Mouse (Mus musculus) CD4-positive, CD25-positive, alpha-beta regulatory T cell, adult 9 weeks (primary cell): Measurements from ENCODE around the gene Cyp20a1. TPM values are rescaled to one million over a fixed set of nuclear protein-coding genes. Genes with fewer than 3 reads are reported as not detected.

Experiments
- polyA plus RNA-seq: library from polyadenylated mRNA; unstranded; fragments of 100-300 nt; shearing (Covaris generic); gene quantifications from one replicate; pipeline ENCODE4 v1.2.1, GENCODE M21; 2017

The Cyp20a1 gene
- polyA plus RNA-seq: 17.9 TPM

GRCm38 (mm10) chr1:60342808-60343629 is at the start of gene Cyp20a1:
Gene Cyp20a1 (plus strand): TSS chr1:60343323.

GRCm38 (mm10) chr1:60409168-60409828 is 66.2 kb downstream of the Cyp20a1 start, which contains the start of gene Abi2:
Gene Abi2 (plus strand): TSS chr1:60409619.

Other genes starting within 250 kb of the Cyp20a1 start
- gene Carf, start 245.1 kb upstream of the Cyp20a1 start, polyA plus RNA-seq: 6.9 TPM
- 56.9 TPM for gene Wdr12, start 244.7 kb upstream of the Cyp20a1 start, polyA plus RNA-seq
- 14.3 TPM for gene Nbeal1, start 162.7 kb upstream of the Cyp20a1 start, polyA plus RNA-seq
- 18.9 TPM for gene Abi2, start 66.3 kb downstream of the Cyp20a1 start, polyA plus RNA-seq
- gene Raph1, start 223.8 kb downstream of the Cyp20a1 start, polyA plus RNA-seq: 2.5 TPM